Mouse (Mus musculus): ENCODE measurements at regions not wholly inside any gene's neighbourhood (a gene's known extent, or its start where the extent isn't known, plus 50 kb on each side); places are given as distances from the start of the nearest gene placed in this dataset.

GRCm38 (mm10) chr12:9660299-9660698, 90.4 kb downstream of the Osr1 start:
- TF ChIP-seq CTCF (IDR thresholded peaks at IDR 0.05; ENCODE audit: insufficient read depth, low read length): no peak
- no peak for TF ChIP-seq POLR2A (IDR thresholded peaks at IDR 0.05; ENCODE audit: borderline replicate concordance, extremely low read depth, low read depth, low read length)
